Mouse (Mus musculus): ENCODE data around the gene Cdh22. TPM values are rescaled to one million over a fixed set of nuclear protein-coding genes. Genes with fewer than 3 reads are reported as not detected.

The Cdh22 gene
- polyA plus RNA-seq, 1 experiment from 2014 or later = 0.50 TPM

DNA sequence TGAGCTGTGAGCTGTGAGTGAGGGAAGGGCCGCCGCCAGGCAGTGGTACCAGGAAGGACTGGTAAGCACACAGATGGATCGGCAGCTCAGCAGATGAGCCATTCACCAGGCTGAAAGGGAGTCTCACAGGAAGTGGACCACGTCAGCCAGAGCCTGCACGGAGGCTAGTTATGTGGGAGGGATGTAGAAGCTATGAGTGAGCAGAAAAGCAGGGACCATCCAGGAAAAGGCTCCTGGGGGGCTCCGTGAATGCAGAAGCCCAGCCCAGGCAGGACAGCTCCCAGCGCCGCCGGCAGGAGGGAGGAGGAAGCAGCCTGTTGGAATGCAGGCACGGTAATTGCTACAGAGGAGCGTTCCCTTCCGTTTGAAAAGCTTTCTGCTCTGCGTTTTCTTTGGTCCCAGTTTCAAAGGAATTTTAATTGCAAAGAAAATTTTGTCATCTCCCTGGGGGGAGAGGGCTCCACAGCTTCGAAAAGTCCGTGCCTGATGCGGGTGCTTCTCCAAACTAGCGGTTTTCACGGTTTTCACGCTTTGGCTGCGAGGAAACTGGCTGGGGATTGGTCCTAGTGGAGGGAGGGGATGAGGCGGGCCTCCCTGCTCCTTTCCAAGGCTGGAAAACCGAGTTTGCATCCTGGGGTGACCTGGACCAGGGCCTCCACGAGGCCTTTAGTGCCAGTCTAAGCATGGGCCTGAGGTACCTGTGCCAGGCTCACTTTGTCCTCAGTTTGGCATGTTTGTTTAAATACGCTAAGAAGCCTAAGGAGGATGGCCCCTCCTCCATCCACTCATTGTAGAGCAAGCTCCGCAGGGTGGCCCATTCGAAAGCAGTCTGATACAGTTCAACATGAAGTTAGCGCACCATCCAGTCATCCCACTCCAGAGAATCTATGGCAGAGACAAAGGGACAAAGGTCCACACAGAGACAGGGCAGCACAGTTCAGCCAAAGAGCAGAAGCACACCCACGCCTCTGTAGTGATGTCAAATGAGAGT lies 32.6 kb downstream of the Cdh22 start:
- Histone ChIP-seq H3K36me3 (ENCODE audit: control insufficient read depth, insufficient read depth, low read length) (no peaks in the 10 kb centered on the region), H3K9ac (ENCODE audit: low read depth, low read length) (peak overlapping the region; percentile 6; the same call in 1 of the 2 replicates), H3K27ac (ENCODE audit: low read length) (no peak overlapping the region), H3K4me2 (ENCODE audit: low read depth, low read length) (peak overlapping the region; percentile 60), H3K4me3 (ENCODE audit: low read length) (peak overlapping the region; percentile 36), H3K9me3 (ENCODE audit: control insufficient read depth, low read length) (no peaks in the 10 kb centered on the region), H3K27me3 (replicated peaks; ENCODE audit: control insufficient read depth, insufficient read depth, low read length) (peaks cover 20% of the 10 kb centered on the region; the same call in 1 of the 2 replicates), H3K4me1 (ENCODE audit: control insufficient read depth, insufficient read depth, low read length) (peaks cover 9% of the 10 kb centered on the region)
- 5% methylated on average over 28 of the region's 28 CpGs for WGBS
- no peak for ATAC-seq

DNA sequence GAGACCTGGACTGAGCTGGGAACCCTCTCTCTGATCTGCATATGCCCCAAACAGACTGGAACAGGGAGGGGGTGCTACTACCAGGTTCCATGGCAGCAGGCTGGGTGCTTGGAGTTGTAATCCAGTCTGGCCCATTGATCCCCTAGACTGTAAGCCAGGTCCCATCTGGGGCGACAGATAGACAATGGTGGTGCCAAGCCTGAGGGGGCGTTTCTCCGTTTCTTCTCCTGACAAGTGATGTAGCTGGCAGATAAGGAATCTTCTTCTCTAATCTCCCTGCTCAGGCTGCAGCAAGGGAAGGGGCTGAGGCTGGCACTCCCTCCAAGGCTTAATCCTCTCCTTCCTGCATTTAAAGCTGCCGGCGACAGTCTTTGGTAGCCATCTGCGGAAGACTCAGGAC lies 37.1 kb downstream of the Cdh22 start:
- Histone ChIP-seq H3K9ac (ENCODE audit: low read depth, low read length) (no peak overlapping the region), H3K27ac (ENCODE audit: low read length) (no peak overlapping the region), H3K4me2 (ENCODE audit: low read depth, low read length) (no peak overlapping the region), H3K9me3 (ENCODE audit: control insufficient read depth, low read length) (no peaks in the 10 kb centered on the region), H3K4me1 (ENCODE audit: control insufficient read depth, insufficient read depth, low read length) (peaks cover 18% of the 10 kb centered on the region), H3K27me3 (replicated peaks; ENCODE audit: control insufficient read depth, insufficient read depth, low read length) (peaks cover 20% of the 10 kb centered on the region; the same call in 1 of the 2 replicates), H3K4me3 (ENCODE audit: low read length) (no peak overlapping the region), H3K36me3 (ENCODE audit: control insufficient read depth, insufficient read depth, low read length) (no peaks in the 10 kb centered on the region)
- ATAC-seq = no peak
- 70% methylated on average over 6 of the region's 6 CpGs for WGBS

DNA sequence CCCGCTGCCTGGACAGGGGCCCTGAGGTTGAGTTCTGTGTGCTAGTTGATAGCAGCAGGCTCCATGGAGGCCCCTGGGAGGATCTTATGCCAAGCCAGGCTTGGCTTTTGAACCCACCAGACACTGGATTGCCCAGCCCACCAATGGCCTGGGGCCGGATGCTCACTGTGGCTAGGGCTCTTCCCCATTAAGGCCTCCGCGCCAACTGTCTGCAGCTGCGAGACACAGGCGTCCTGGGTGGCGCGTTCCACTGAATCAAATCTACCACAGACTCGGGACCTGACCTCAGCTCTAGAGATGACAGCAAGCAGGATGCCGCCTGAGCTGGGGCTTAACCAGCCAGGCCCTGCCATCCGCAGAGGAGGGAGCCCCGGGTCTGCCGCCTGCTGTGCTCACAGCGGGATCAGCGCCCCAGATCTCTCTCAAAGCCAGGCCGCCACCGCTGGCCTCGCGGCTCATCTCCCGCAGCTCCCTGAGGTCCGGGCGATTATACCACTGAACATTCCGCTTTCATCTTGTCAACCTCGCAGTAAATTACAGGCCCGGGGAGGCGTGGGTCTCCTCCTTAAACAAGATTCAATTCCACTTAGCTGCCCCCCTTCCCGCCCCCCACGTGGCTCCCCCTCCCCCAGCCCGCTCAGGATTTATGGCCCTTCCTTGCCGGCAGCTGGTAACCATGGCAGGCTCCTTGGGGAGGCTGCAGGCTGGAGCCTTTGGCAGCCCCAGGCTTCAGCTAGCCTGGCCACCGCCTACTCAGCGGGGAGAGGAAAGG lies 39.1 kb downstream of the Cdh22 start:
- H3K27ac ChIP-seq (ENCODE audit: low read length) = peak overlapping the region; percentile 15; the same call in 1 of the 2 replicates

DNA sequence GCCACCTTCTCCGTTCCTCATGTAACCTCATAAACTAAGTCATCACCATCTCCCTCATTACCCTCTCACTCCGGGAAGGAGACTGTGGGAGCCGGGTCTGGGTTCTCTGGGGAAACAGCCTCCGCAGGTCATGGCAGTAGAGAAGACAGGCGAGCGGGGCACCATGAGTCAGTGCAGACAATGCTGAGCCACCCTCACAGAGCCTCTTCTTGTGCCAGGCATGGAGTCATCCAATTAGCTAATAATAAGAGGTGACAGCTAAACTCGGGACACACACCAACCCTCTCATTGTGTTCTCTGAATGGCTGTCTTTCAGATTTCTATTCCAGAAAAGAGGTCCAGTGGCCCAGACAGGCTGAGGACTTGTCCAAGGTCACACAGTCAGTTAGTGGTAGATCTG lies 43.2 kb downstream of the Cdh22 start:
- no peaks in the 10 kb centered on the region; the same call in 1 of the 2 replicates for H3K27me3 ChIP-seq (replicated peaks; ENCODE audit: control insufficient read depth, insufficient read depth, low read length)
- H3K4me3 ChIP-seq (ENCODE audit: low read length) = no peak overlapping the region
- H3K27ac ChIP-seq (ENCODE audit: low read length) = no peak overlapping the region
- no peaks in the 10 kb centered on the region for H3K9me3 ChIP-seq (ENCODE audit: control insufficient read depth, low read length)
- no peak overlapping the region for H3K9ac ChIP-seq (ENCODE audit: low read depth, low read length)
- ATAC-seq = no peak
- H3K36me3 ChIP-seq (ENCODE audit: control insufficient read depth, insufficient read depth, low read length) = no peaks in the 10 kb centered on the region
- WGBS = 62% methylated on average over 7 of the region's 7 CpGs
- peaks cover 15% of the 10 kb centered on the region for H3K4me1 ChIP-seq (ENCODE audit: control insufficient read depth, insufficient read depth, low read length)
- no peak overlapping the region for H3K4me2 ChIP-seq (ENCODE audit: low read depth, low read length)

More for the DNA sequence above, 39.1 kb downstream of the Cdh22 start:
- Histone ChIP-seq H3K36me3 (ENCODE audit: control insufficient read depth, insufficient read depth, low read length) (no peaks in the 10 kb centered on the region), H3K4me2 (ENCODE audit: low read depth, low read length) (peak overlapping the region; percentile 7; the same call in 1 of the 2 replicates), H3K9me3 (ENCODE audit: control insufficient read depth, low read length) (no peaks in the 10 kb centered on the region), H3K27me3 (replicated peaks; ENCODE audit: control insufficient read depth, insufficient read depth, low read length) (peaks cover 10% of the 10 kb centered on the region; the same call in 1 of the 2 replicates), H3K4me1 (ENCODE audit: control insufficient read depth, insufficient read depth, low read length) (peaks cover 10% of the 10 kb centered on the region), H3K9ac (ENCODE audit: low read depth, low read length) (peak overlapping the region; percentile 33; the same call in 1 of the 2 replicates), H3K4me3 (ENCODE audit: low read length) (0 out of 2 replicates have a peak overlapping the region, but pooled peaks have one; percentile 15)
- ATAC-seq = peak; percentile 42
- WGBS = 7% methylated on average over 32 of the region's 32 CpGs

DNA sequence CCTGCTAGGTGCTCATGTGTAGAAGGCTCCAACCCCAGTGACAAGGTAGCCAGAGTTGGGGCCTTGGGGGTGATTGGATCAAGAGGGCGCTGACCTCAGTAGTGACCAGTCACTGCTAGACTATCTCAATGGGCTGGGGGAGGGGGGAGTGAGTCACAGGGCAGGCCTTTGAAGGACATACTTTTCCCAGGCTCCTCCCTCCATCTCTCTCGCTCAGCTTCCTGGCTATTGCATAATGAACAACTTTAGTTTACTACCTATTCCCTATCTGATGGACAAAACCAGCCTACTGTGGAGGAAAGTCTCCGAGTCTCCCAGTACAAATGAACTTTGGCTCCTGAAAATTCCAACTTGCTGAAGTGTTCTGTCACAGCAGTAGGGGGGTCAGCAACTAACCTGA lies 45.1 kb downstream of the Cdh22 start:
- Histone ChIP-seq H3K9ac (ENCODE audit: low read depth, low read length) (peak overlapping the region; percentile 19; the same call in 1 of the 2 replicates), H3K27me3 (replicated peaks; ENCODE audit: control insufficient read depth, insufficient read depth, low read length) (peaks cover 6% of the 10 kb centered on the region; the same call in 1 of the 2 replicates), H3K27ac (ENCODE audit: low read length) (no peak overlapping the region), H3K4me2 (ENCODE audit: low read depth, low read length) (no peak overlapping the region), H3K4me1 (ENCODE audit: control insufficient read depth, insufficient read depth, low read length) (peaks cover 4% of the 10 kb centered on the region; the same call in 1 of the 2 replicates), H3K9me3 (ENCODE audit: control insufficient read depth, low read length) (no peaks in the 10 kb centered on the region), H3K36me3 (ENCODE audit: control insufficient read depth, insufficient read depth, low read length) (no peaks in the 10 kb centered on the region), H3K4me3 (ENCODE audit: low read length) (no peak overlapping the region)
- peak; percentile 94 for ATAC-seq
- WGBS = 69% methylated on average over 3 of the region's 3 CpGs

DNA sequence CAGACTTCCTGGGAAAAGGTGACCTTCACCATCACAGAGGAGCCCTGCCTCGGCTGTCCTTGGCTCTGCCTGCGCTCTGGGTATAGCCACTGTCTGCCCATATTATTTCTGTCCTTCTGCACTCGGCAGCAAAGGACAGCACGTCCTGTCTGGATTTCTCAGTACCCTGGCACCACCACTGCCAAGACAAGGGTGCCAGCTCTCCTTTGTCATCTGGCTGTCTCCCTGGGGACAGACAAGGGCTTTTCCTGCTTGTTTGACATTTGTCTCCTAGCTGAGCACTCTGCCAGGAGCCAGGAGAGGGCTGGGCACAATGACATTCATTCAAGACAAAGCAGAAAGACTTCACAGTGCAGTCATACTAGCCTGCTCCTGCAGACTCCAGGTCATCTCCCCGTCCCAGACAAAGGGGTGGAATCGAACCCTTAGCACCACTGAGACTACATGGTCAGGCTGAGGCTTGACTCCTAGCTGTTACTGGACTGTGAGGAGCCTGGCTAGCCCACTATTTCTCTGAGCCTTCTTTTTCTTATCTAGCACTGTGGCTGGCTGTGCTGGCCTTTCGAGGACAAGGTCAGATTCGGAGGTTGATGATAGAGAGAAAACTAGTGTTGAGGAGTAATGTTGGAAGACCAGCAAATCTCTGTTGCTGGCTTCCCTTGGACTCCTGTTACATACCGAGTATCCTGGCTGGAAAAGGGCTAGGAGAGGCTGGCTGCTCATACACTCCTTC lies 46.8 kb downstream of the Cdh22 start:
- H3K4me1 ChIP-seq (ENCODE audit: control insufficient read depth, insufficient read depth, low read length) = peaks cover 14% of the 10 kb centered on the region
- H3K36me3 ChIP-seq (ENCODE audit: control insufficient read depth, insufficient read depth, low read length) = no peaks in the 10 kb centered on the region
- no peak overlapping the region for H3K4me3 ChIP-seq (ENCODE audit: low read length)
- H3K27ac ChIP-seq (ENCODE audit: low read length) = no peak overlapping the region
- no peak overlapping the region for H3K9ac ChIP-seq (ENCODE audit: low read depth, low read length)
- ATAC-seq = no peak
- H3K9me3 ChIP-seq (ENCODE audit: control insufficient read depth, low read length) = no peaks in the 10 kb centered on the region
- no peak overlapping the region for H3K4me2 ChIP-seq (ENCODE audit: low read depth, low read length)
- H3K27me3 ChIP-seq (replicated peaks; ENCODE audit: control insufficient read depth, insufficient read depth, low read length) = peaks cover 6% of the 10 kb centered on the region; the same call in 1 of the 2 replicates
- WGBS = 70% methylated on average over 9 of the region's 9 CpGs

DNA sequence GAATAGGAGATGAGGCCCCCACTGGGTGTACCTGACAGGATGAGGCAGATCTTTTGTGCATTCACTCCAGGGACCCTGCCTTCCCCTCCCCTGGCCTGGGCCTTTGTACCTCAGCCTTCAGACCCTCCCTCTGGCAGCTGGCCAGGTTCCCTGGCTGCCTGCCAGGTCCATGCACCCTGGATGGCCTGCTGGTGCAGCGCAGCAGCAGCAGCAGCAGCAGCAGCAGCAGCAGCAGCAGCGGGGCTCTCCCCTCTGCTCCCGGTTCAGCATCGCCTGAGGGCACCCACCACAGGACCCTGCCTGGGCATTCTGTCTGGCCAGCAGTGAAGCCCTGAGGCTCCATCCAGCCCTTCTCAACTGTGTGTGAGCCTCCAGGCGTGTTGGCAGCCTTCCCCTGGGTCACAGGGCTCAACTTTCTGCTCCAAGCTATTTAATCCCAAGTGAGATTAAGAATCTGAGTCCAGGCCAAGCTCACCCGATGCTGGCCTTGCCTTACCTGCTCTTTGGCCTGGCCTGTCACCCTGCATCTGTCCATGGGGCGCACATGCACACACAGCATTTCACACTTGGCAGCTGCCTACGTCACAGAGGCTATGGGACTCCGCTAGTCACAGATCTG lies 50.5 kb downstream of the Cdh22 start:
- H3K27ac ChIP-seq (ENCODE audit: low read length) = no peak overlapping the region
- peaks cover 11% of the 10 kb centered on the region for H3K4me1 ChIP-seq (ENCODE audit: control insufficient read depth, insufficient read depth, low read length)
- peaks cover 32% of the 10 kb centered on the region for H3K27me3 ChIP-seq (replicated peaks; ENCODE audit: control insufficient read depth, insufficient read depth, low read length)
- H3K9ac ChIP-seq (ENCODE audit: low read depth, low read length) = no peak overlapping the region
- no peak overlapping the region for H3K4me2 ChIP-seq (ENCODE audit: low read depth, low read length)
- no peak overlapping the region for H3K4me3 ChIP-seq (ENCODE audit: low read length)
- H3K9me3 ChIP-seq (ENCODE audit: control insufficient read depth, low read length) = no peaks in the 10 kb centered on the region
- peak; percentile 84 for ATAC-seq
- WGBS = 29% methylated on average over 9 of the region's 9 CpGs
- no peaks in the 10 kb centered on the region for H3K36me3 ChIP-seq (ENCODE audit: control insufficient read depth, insufficient read depth, low read length)

DNA sequence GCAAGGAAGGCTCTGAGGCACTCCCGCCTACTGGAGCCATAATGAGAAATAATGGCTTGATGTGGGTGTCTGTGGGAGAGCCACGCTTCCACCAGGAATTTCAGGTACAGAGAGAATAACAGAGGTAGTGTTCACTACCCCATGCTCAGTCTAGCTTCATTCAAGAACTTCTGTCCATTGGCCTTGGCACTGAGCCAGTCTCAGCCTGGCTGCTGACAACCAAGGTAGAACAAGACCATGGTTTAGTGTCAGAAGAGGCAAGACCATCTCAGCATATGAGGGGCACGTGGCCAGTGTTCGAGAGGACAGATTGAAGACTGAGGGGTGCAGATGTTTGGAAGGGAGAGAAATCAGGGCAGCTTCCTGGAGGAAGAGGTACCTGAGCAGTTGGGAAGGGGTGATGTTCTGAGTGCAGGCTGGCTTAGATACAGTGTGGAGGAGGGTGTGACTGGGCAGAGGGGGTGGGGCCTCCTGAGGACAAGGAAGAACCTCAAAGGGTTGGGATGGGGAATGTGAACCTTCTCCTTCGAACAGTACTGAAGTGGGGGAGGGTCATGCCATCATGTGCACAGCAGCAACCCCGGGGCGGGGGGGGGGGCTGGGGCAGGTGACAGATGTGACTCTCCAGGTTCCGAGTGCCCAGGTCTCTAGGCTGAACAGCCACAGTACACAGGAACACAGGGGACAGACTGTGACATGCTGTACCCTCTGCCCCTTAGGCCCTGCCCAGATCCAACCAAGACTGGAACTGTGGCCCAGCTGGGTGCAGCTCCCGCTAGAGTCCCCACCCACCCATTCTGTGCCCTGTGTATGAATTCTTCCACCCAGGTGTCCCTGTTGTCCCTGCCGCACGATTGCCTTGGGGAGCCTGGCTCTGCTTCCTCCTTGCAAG lies 52.3 kb downstream of the Cdh22 start:
- Histone ChIP-seq H3K27me3 (replicated peaks; ENCODE audit: control insufficient read depth, insufficient read depth, low read length) (peaks cover 45% of the 10 kb centered on the region), H3K9ac (ENCODE audit: low read depth, low read length) (no peak overlapping the region), H3K4me1 (ENCODE audit: control insufficient read depth, insufficient read depth, low read length) (peaks cover 11% of the 10 kb centered on the region), H3K36me3 (ENCODE audit: control insufficient read depth, insufficient read depth, low read length) (no peaks in the 10 kb centered on the region), H3K9me3 (ENCODE audit: control insufficient read depth, low read length) (no peaks in the 10 kb centered on the region), H3K4me2 (ENCODE audit: low read depth, low read length) (no peak overlapping the region), H3K27ac (ENCODE audit: low read length) (no peak overlapping the region), H3K4me3 (ENCODE audit: low read length) (no peak overlapping the region)
- 53% methylated on average over 11 of the region's 11 CpGs for WGBS
- peak; percentile 51 for ATAC-seq

Measured in intestine, embryonic 16.5 days (tissue).